ENCODE assay signal across 34 mouse cellular contexts in the genomic region with DNA sequence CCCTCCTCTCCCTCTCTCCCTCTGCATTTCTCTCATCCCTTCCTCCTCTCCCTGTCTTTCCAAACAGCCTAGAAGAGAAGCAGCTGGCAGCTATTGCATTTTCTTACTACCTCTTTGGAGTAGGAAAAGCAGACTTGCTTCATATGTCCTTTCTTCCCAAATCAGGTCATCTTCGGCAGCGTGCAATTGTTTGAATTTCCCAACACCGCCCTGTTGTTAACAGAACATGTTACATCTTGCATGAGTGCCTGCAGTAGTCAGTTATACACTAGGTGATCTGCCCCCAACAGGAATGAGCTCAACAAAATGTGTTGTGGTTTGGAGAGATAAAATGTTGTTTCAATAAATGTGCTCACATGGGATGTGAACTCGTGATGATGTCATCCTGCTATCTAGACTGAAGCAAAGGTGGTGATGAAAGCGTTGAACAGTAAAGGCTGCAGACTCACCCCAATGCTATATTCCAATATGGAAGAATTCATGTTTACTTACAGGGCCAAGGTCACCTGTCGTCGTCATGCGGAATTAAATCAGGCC. TPM values are rescaled to one million over a fixed set of nuclear protein-coding genes. Genes with fewer than 3 reads are reported as not detected.
A peak's percentile ranks its signal among the peaks of the same experiment; 100 is the strongest.
DNase-seq lines count a peak whose midpoint lies in the region; ATAC-seq and TF ChIP-seq lines count a peak whose summit lies in the region.
"Had no signal": no experiment of that assay in that cellular context is flagged by ENCODE, and none has a peak within 500 bp of the region (broad histone marks: within the 10 kb centered on the region; RNA-seq: fewer than 3 reads in every experiment).

No protein-coding gene starts in this region.

- no peaks in the 10 kb centered on the region for H3K36me3 ChIP-seq in embryonic facial prominence, embryonic 14.5 days (ENCODE audit: control insufficient read depth, insufficient read depth, low read length)
- H3K36me3 ChIP-seq in embryonic facial prominence, embryonic 10.5 days (replicated peaks): no peaks in the 10 kb centered on the region
- no peaks in the 10 kb centered on the region for H3K36me3 ChIP-seq in liver, embryonic 13.5 days
- H3K36me3 ChIP-seq: embryonic facial prominence, embryonic 15.5 days; hindbrain, embryonic 12.5 days; limb, embryonic 10.5 days; limb, embryonic 15.5 days; neural tube, embryonic 12.5 days had no signal

- 78% methylated on average over 8 of the region's 8 CpGs for WGBS in embryonic facial prominence, embryonic 14.5 days
- WGBS in embryonic facial prominence, embryonic 10.5 days: 92% methylated on average over 8 of the region's 8 CpGs
- 65% methylated on average over 8 of the region's 8 CpGs for WGBS in liver, embryonic 13.5 days (ENCODE audit: insufficient replicate concordance)

- in situ Hi-C loops in Patski (cut with MboI; ENCODE audit: low pct_unique_long_range_greater_than_20kb): no loop called here

- no peak overlapping the region for H3K4me3 ChIP-seq in embryonic facial prominence, embryonic 14.5 days (ENCODE audit: low read depth, low read length)
- H3K4me3 ChIP-seq in embryonic facial prominence, embryonic 10.5 days: no peak overlapping the region
- H3K4me3 ChIP-seq in liver, embryonic 13.5 days (replicated peaks): no peak overlapping the region
- H3K4me3 ChIP-seq: embryonic facial prominence, embryonic 15.5 days; hindbrain, embryonic 12.5 days; limb, embryonic 10.5 days; limb, embryonic 15.5 days; neural tube, embryonic 12.5 days had no signal

- no peaks in the 10 kb centered on the region for H3K9me3 ChIP-seq in embryonic facial prominence, embryonic 14.5 days (ENCODE audit: control insufficient read depth, low read length)
- H3K9me3 ChIP-seq in embryonic facial prominence, embryonic 10.5 days: no peaks in the 10 kb centered on the region
- no peaks in the 10 kb centered on the region for H3K9me3 ChIP-seq in liver, embryonic 13.5 days (replicated peaks)
- H3K9me3 ChIP-seq: embryonic facial prominence, embryonic 15.5 days; hindbrain, embryonic 12.5 days; limb, embryonic 10.5 days; limb, embryonic 15.5 days; neural tube, embryonic 12.5 days had no signal

- ATAC-seq in embryonic facial prominence, embryonic 14.5 days (ENCODE audit: low read depth): no peak
- ATAC-seq in Patski: no peak
- ATAC-seq in liver, embryonic 13.5 days (ENCODE audit: low read depth): 0 out of 2 replicates have a peak, but pooled peaks have one; percentile 29
- ATAC-seq: activated CD4-positive, CD25-positive, alpha-beta regulatory T cell, adult 4 months; forebrain, embryonic 14.5 days; hindbrain, postnatal 0 days; intestine, embryonic 16.5 days; midbrain, embryonic 16.5 days had no signal

- no peak overlapping the region for H3K9ac ChIP-seq in embryonic facial prominence, embryonic 14.5 days (ENCODE audit: low read depth, low read length)
- no peak overlapping the region for H3K9ac ChIP-seq in liver, embryonic 13.5 days
- H3K9ac ChIP-seq: embryonic facial prominence, embryonic 15.5 days; hindbrain, embryonic 12.5 days; limb, embryonic 15.5 days; neural tube, embryonic 12.5 days had no signal

- H3K4me1 ChIP-seq in embryonic facial prominence, embryonic 14.5 days (ENCODE audit: control insufficient read depth, insufficient read depth, low read length): no peaks in the 10 kb centered on the region
- no peaks in the 10 kb centered on the region for H3K4me1 ChIP-seq in embryonic facial prominence, embryonic 10.5 days
- H3K4me1 ChIP-seq in liver, embryonic 13.5 days (replicated peaks): no peaks in the 10 kb centered on the region; the same call in none of the 2 replicates
- H3K4me1 ChIP-seq: embryonic facial prominence, embryonic 15.5 days; hindbrain, embryonic 12.5 days; limb, embryonic 10.5 days; limb, embryonic 15.5 days; neural tube, embryonic 12.5 days had no signal

- POLR2A ChIA-PET in Patski (lab: Charles Lee): no interaction called here

- H3K27me3 ChIP-seq in embryonic facial prominence, embryonic 14.5 days (replicated peaks; ENCODE audit: control insufficient read depth, insufficient read depth, low read length): no peaks in the 10 kb centered on the region
- H3K27me3 ChIP-seq in embryonic facial prominence, embryonic 10.5 days (replicated peaks; ENCODE audit: low read depth, poor library complexity, severe bottlenecking): no peaks in the 10 kb centered on the region
- peaks cover 10% of the 10 kb centered on the region for H3K27me3 ChIP-seq in Patski
- no peaks in the 10 kb centered on the region for H3K27me3 ChIP-seq in liver, embryonic 13.5 days
- H3K27me3 ChIP-seq: embryonic facial prominence, embryonic 15.5 days; hindbrain, embryonic 12.5 days; limb, embryonic 15.5 days; neural tube, embryonic 12.5 days had no signal

- no peak overlapping the region for H3K27ac ChIP-seq in embryonic facial prominence, embryonic 14.5 days (replicated peaks; ENCODE audit: low read depth, low read length)
- no peak overlapping the region for H3K27ac ChIP-seq in embryonic facial prominence, embryonic 10.5 days (replicated peaks)
- no peak overlapping the region for H3K27ac ChIP-seq in liver, embryonic 13.5 days
- H3K27ac ChIP-seq: embryonic facial prominence, embryonic 15.5 days; hindbrain, embryonic 12.5 days; hindbrain, postnatal 0 days; kidney, postnatal 0 days; limb, embryonic 10.5 days; limb, embryonic 15.5 days; neural tube, embryonic 12.5 days; stomach, postnatal 0 days had no signal

- no peak for TF ChIP-seq CTCF in Patski (IDR thresholded peaks at IDR 0.05)

- H3K4me2 ChIP-seq in embryonic facial prominence, embryonic 14.5 days (ENCODE audit: low read depth, low read length): no peak overlapping the region
- H3K4me2 ChIP-seq in liver, embryonic 13.5 days: no peak overlapping the region
- H3K4me2 ChIP-seq: embryonic facial prominence, embryonic 15.5 days; heart, embryonic 11.5 days; hindbrain, embryonic 12.5 days; limb, embryonic 15.5 days; midbrain, embryonic 11.5 days; neural tube, embryonic 12.5 days had no signal

- peak; percentile 14 for DNase-seq in embryonic facial prominence, embryonic 14.5 days (ENCODE audit: low spot score)
- no peak for DNase-seq in embryonic facial prominence, embryonic 10.5 days (ENCODE audit: low spot score)
- peak; percentile 2 for DNase-seq in Patski (ENCODE audit: low read depth, low spot score)
- no peak for DNase-seq in liver, embryonic 13.5 days
- no peak for DNase-seq in adrenal gland, adult (ENCODE audit: inconsistent age in 2 of 2, low spot score in 1 of 2)
- no peak for DNase-seq in adipocyte (ENCODE audit: low spot score)
- no peak for DNase-seq in natural killer cell, adult 2 months (ENCODE audit: low spot score in 2 of 2)
- DNase-seq: adrenal gland, postnatal 10 days; cerebellum, adult 11-12 months; cerebellum, adult 9-11 months; gastrocnemius, postnatal 25 days; heart, adult 18-20 months; heart, postnatal 36 days; kidney, adult 8-10 months; layer of hippocampus, postnatal 36 days; lung, adult 2 months; lung, postnatal 14 days; right cerebral cortex, adult 18-20 months; thymus, adult 2 months; thymus, postnatal 4 days had no signal

- CTCF ChIA-PET in Patski (lab: Charles Lee): interaction anchor here (1.0 to 1.1 kb wide), 2 partner anchors 10 to 223 kb away, joined by 3 to 4 read pairs; no protein-coding TSS in a partner anchor

RNA-seq across cellular contexts. Expression of a gene that starts 31.4 kb away (rescaled TPM):
- polyA plus RNA-seq in embryonic facial prominence, embryonic 14.5 days (2014; fragmentation: Nextera tagmentation; extraction: Ambion mirVana): 9.5 and 9.8 TPM in 2 replicates
- polyA plus RNA-seq in embryonic facial prominence, embryonic 10.5 days (2016; fragmentation: Nextera tagmentation; extraction: Ambion mirVana): 7.6 and 7.8 TPM in 2 replicates
- polyA plus RNA-seq in Patski (2021): 40.1 TPM
- polyA plus RNA-seq in liver, embryonic 13.5 days (2015; fragmentation: Nextera tagmentation; extraction: Ambion mirVana): 7.6 and 7.9 TPM in 2 replicates

Comparison
In these comparisons a context has a peak if more than half of its experiments do, and no peak if none do; other contexts are left out.
1. DNase-seq: peak in embryonic facial prominence, embryonic 14.5 days (single experiment) and Patski (single experiment); none in embryonic facial prominence, embryonic 10.5 days (single experiment), liver, embryonic 13.5 days (single experiment), adrenal gland, adult (0 of 2), adipocyte (single experiment) and natural killer cell, adult 2 months (0 of 2).